Mouse (Mus musculus): ENCODE data around the gene Pkig. TPM values are rescaled to one million over a fixed set of nuclear protein-coding genes. Genes with fewer than 3 reads are reported as not detected.

Pkig gene
- total RNA-seq, 1 experiment: 14.8 TPM

- DNase-seq (ENCODE audit: low read depth, low spot score): no peak
- in situ Hi-C loops (cut with MboI; ENCODE audit: low sequenced_read_pairs in 2 of 2, unreplicated experiment in 2 of 2): loop anchor here in 1 of 2 experiments (10.0 kb wide), 1 partner anchor 178 kb away; no protein-coding TSS in a partner anchor
- Histone ChIP-seq H3K4me1 (ENCODE audit: control insufficient read depth in 2 of 2, insufficient read depth in 2 of 2, low read length in 2 of 2, poor library complexity in 1 of 2) (no peaks in the 10 kb centered on the region), H3K9ac (ENCODE audit: insufficient read depth, low read depth, low read length, poor library complexity, severe bottlenecking) (no peak overlapping the region), H3K27ac (ENCODE audit: insufficient read depth, low read depth, low read length, poor library complexity, severe bottlenecking) (no peak overlapping the region), H3K4me3 (ENCODE audit: insufficient read depth in 1 of 2, low read depth in 1 of 2, low read length in 2 of 2, poor library complexity in 1 of 2, severe bottlenecking in 1 of 2) (no peak overlapping the region), H3K9me3 (ENCODE audit: control insufficient read depth, insufficient read depth, low read depth, low read length) (no peaks in the 10 kb centered on the region), H3K36me3 (ENCODE audit: control insufficient read depth, insufficient read depth, low read length, poor library complexity, severe bottlenecking) (no peaks in the 10 kb centered on the region)
- TF ChIP-seq ZNF384 (IDR thresholded peaks at IDR 0.05; ENCODE audit: low read depth, low read length): no peak
- TF ChIP-seq MAFK (IDR thresholded peaks at IDR 0.05; ENCODE audit: insufficient read depth, low read depth, low read length): no peak
- no peak for TF ChIP-seq HCFC1 (IDR thresholded peaks at IDR 0.05; ENCODE audit: borderline replicate concordance, insufficient read depth, low read length)
- TF ChIP-seq CHD2 (IDR thresholded peaks at IDR 0.05; ENCODE audit: low read depth, low read length): no peak
- no peak for TF ChIP-seq ZC3H11A (IDR thresholded peaks at IDR 0.05; ENCODE audit: borderline replicate concordance, low read depth, low read length)
Observed at GRCm38 (mm10) chr2:163712874-163713273, 54.7 kb downstream of the Pkig start.

GRCm38 (mm10) chr2:163713340-163713739 is 55.2 kb downstream of the Pkig start:
- H3K36me3 ChIP-seq (ENCODE audit: control insufficient read depth, insufficient read depth, low read length, poor library complexity, severe bottlenecking): no peaks in the 10 kb centered on the region
- in situ Hi-C loops (cut with MboI; ENCODE audit: low sequenced_read_pairs in 2 of 2, unreplicated experiment in 2 of 2): loop anchor here in 1 of 2 experiments (10.0 kb wide), 1 partner anchor 179 kb away; no protein-coding TSS in a partner anchor
- no peak overlapping the region for H3K27ac ChIP-seq (ENCODE audit: insufficient read depth, low read depth, low read length, poor library complexity, severe bottlenecking)
- H3K4me1 ChIP-seq (ENCODE audit: control insufficient read depth in 2 of 2, insufficient read depth in 2 of 2, low read length in 2 of 2, poor library complexity in 1 of 2): no peaks in the 10 kb centered on the region
- no peak overlapping the region for H3K4me3 ChIP-seq (ENCODE audit: insufficient read depth in 1 of 2, low read depth in 1 of 2, low read length in 2 of 2, poor library complexity in 1 of 2, severe bottlenecking in 1 of 2)
- H3K9me3 ChIP-seq (ENCODE audit: control insufficient read depth, insufficient read depth, low read depth, low read length): no peaks in the 10 kb centered on the region
- TF ChIP-seq ZC3H11A (IDR thresholded peaks at IDR 0.05; ENCODE audit: borderline replicate concordance, low read depth, low read length): no peak
- TF ChIP-seq HCFC1 (IDR thresholded peaks at IDR 0.05; ENCODE audit: borderline replicate concordance, insufficient read depth, low read length): no peak
- no peak for TF ChIP-seq CHD2 (IDR thresholded peaks at IDR 0.05; ENCODE audit: low read depth, low read length)
- TF ChIP-seq ZNF384 (IDR thresholded peaks at IDR 0.05; ENCODE audit: low read depth, low read length): no peak
- TF ChIP-seq MAFK (IDR thresholded peaks at IDR 0.05; ENCODE audit: insufficient read depth, low read depth, low read length): no peak
- H3K9ac ChIP-seq (ENCODE audit: insufficient read depth, low read depth, low read length, poor library complexity, severe bottlenecking): no peak overlapping the region
- DNase-seq (ENCODE audit: low read depth, low spot score): no peak

- TF ChIP-seq MAFK (IDR thresholded peaks at IDR 0.05; ENCODE audit: insufficient read depth, low read depth, low read length): no peak
- TF ChIP-seq ZC3H11A (IDR thresholded peaks at IDR 0.05; ENCODE audit: borderline replicate concordance, low read depth, low read length): no peak
- TF ChIP-seq CHD2 (IDR thresholded peaks at IDR 0.05; ENCODE audit: low read depth, low read length): no peak
- TF ChIP-seq HCFC1 (IDR thresholded peaks at IDR 0.05; ENCODE audit: borderline replicate concordance, insufficient read depth, low read length): no peak
- TF ChIP-seq ZNF384 (IDR thresholded peaks at IDR 0.05; ENCODE audit: low read depth, low read length): no peak
- no peak overlapping the region for H3K4me3 ChIP-seq (ENCODE audit: insufficient read depth in 1 of 2, low read depth in 1 of 2, low read length in 2 of 2, poor library complexity in 1 of 2, severe bottlenecking in 1 of 2)
- no peaks in the 10 kb centered on the region for H3K4me1 ChIP-seq (ENCODE audit: control insufficient read depth in 2 of 2, insufficient read depth in 2 of 2, low read length in 2 of 2, poor library complexity in 1 of 2)
- H3K36me3 ChIP-seq (ENCODE audit: control insufficient read depth, insufficient read depth, low read length, poor library complexity, severe bottlenecking): no peaks in the 10 kb centered on the region
- in situ Hi-C loops (cut with MboI; ENCODE audit: low sequenced_read_pairs in 2 of 2, unreplicated experiment in 2 of 2): loop anchor here in 1 of 2 experiments (10.0 kb wide), 1 partner anchor 182 kb away; no protein-coding TSS in a partner anchor
- no peak overlapping the region for H3K27ac ChIP-seq (ENCODE audit: insufficient read depth, low read depth, low read length, poor library complexity, severe bottlenecking)
- no peaks in the 10 kb centered on the region for H3K9me3 ChIP-seq (ENCODE audit: control insufficient read depth, insufficient read depth, low read depth, low read length)
- no peak overlapping the region for H3K9ac ChIP-seq (ENCODE audit: insufficient read depth, low read depth, low read length, poor library complexity, severe bottlenecking)
- no peak for DNase-seq (ENCODE audit: low read depth, low spot score)
Observed at GRCm38 (mm10) chr2:163716448-163716847, 58.3 kb downstream of the Pkig start.

GRCm38 (mm10) chr2:163716853-163717252 is 58.7 kb downstream of the Pkig start:
- H3K4me1 ChIP-seq (ENCODE audit: control insufficient read depth in 2 of 2, insufficient read depth in 2 of 2, low read length in 2 of 2, poor library complexity in 1 of 2): no peaks in the 10 kb centered on the region
- no peak overlapping the region for H3K27ac ChIP-seq (ENCODE audit: insufficient read depth, low read depth, low read length, poor library complexity, severe bottlenecking)
- in situ Hi-C loops (cut with MboI; ENCODE audit: low sequenced_read_pairs in 2 of 2, unreplicated experiment in 2 of 2): loop anchor here in 1 of 2 experiments (10.0 kb wide), 1 partner anchor 182 kb away; no protein-coding TSS in a partner anchor
- no peak for TF ChIP-seq CHD2 (IDR thresholded peaks at IDR 0.05; ENCODE audit: low read depth, low read length)
- TF ChIP-seq ZC3H11A (IDR thresholded peaks at IDR 0.05; ENCODE audit: borderline replicate concordance, low read depth, low read length): no peak
- TF ChIP-seq HCFC1 (IDR thresholded peaks at IDR 0.05; ENCODE audit: borderline replicate concordance, insufficient read depth, low read length): no peak
- TF ChIP-seq ZNF384 (IDR thresholded peaks at IDR 0.05; ENCODE audit: low read depth, low read length): no peak
- TF ChIP-seq MAFK (IDR thresholded peaks at IDR 0.05; ENCODE audit: insufficient read depth, low read depth, low read length): no peak
- DNase-seq (ENCODE audit: low read depth, low spot score): no peak
- no peak overlapping the region for H3K9ac ChIP-seq (ENCODE audit: insufficient read depth, low read depth, low read length, poor library complexity, severe bottlenecking)
- no peak overlapping the region for H3K4me3 ChIP-seq (ENCODE audit: insufficient read depth in 1 of 2, low read depth in 1 of 2, low read length in 2 of 2, poor library complexity in 1 of 2, severe bottlenecking in 1 of 2)
- H3K9me3 ChIP-seq (ENCODE audit: control insufficient read depth, insufficient read depth, low read depth, low read length): no peaks in the 10 kb centered on the region
- H3K36me3 ChIP-seq (ENCODE audit: control insufficient read depth, insufficient read depth, low read length, poor library complexity, severe bottlenecking): no peaks in the 10 kb centered on the region
